Mouse (Mus musculus): ENCODE measurements around the gene Cxcl14.
A peak's percentile ranks its signal among the peaks of the same experiment; 100 is the strongest.

Gene Cxcl14

DNA sequence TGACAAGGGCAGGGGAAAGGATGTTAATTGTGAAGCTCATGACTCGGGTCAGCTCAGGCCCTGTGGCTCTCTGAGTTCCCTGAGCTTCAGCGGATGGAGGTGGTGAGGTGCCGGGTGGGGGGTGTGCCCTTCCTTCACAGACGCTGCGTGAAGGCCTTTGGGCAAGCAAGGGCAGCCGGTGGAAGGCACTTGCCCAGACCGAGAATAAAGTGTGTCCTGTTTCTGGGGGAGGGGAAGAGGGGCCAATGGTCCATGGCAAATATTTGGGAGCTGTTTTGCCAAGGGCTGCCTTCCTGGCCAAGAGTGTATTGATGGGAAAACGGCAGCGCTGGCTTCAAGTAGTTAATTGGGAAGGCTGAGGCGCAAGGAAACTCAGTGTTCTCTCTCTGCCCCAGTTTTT, 1.4 kb downstream of the Cxcl14 start:
- no peak for DNase-seq (ENCODE audit: extremely low spot score, low read depth, low spot score)

DNA sequence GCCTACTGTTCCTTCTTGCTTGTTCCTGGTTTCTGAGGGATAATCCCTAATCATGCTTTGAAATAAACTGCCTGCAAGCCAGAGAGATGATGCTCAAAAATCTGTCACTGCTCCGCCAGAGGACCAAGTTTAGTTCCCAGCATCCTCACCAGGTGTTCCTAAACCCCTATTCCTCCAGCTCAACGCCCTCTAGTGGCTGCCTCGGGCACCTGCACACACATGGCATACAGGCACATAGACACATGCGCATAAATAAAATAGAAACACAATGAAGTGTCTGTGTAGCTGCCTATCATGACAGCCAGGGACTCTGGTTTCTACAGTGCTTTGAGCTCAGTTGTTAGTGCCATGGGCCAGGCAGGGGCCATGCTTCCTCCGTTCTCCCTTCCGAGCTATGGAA, 6.4 kb downstream of the Cxcl14 start:
- no peak for DNase-seq (ENCODE audit: extremely low spot score, low read depth, low spot score)

DNA sequence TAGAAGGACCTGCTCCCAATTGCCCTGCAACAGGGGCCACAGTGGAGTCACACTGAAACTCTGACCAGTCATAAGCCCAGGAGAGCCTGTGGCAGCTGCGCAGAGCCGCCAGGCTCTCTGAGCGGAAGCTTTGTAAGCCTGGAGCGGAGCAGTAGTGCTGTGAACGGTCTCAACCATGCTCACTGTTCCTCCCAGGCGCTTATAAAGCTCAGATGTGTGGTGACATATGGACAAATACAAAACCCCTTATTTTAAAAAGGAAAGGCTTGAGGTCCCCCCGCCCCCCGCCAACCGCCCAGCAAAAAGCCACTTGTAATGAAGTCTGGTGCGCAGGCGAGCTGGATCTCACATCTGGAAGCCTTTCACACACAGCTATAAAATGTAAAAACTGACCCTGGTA, 7.1 kb downstream of the Cxcl14 start:
- DNase-seq (ENCODE audit: extremely low spot score, low read depth, low spot score), result no peak

DNA sequence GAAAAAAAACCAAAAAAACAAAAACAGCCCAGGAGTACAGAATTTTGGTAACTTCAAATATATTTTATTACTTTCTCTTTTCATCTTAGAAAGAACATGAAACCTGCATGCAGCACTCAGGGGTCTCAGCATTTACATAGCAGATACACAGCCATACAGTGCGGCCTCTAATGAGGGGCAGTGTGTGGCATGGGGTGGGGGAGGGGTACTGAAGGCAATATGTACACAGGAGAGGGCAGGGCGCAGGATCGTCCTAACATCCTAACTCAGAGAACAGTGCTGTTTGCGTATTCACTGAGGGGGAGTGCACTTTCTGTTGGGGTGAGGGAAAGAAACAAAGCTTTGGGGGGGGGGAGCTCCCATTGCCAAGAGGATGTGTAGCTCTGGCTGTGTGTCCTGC, 7.8 kb downstream of the Cxcl14 start:
- DNase-seq (ENCODE audit: extremely low spot score, low read depth, low spot score), result no peak

DNA sequence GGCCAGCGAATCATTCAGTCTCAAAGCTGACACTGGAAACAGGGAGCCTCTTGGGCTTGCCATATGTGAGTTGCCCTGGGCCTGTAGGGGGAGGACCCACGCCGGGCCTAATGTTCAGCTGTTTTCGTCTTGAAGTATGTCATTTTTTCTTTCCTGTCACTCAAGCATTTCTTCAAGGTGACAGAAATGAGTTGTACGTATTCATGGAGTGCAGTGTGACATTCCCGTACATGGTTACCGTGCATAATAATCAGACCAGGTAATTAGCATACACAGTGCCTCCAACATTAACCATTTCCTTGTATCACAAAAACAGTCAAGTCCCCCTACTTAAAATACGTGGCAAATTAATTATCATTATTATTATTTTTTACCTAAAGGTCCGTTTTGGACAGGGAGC, 9.3 kb downstream of the Cxcl14 start:
- no peak for DNase-seq (ENCODE audit: extremely low spot score, low read depth, low spot score)

DNA sequence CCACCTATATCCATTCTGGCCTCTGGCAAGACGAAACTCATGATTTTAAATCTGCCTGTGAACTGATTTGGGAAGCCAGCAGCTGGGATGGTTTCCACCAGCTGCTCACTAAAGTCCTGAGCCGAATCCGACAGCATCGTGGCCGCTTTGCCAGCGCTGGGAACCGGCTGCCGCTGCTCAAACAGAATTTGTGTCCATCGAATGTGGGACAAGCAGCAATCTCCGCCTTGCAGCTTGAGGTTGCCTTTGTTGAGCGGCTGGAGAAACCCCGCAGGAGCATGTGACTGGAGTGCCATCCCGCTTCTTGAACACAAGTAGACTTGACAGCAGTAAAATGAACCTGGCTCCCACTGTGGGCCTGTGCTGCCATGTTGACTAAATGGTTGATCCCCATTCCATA, 13.0 kb downstream of the Cxcl14 start:
- no peak for DNase-seq (ENCODE audit: extremely low spot score, low read depth, low spot score)

DNA sequence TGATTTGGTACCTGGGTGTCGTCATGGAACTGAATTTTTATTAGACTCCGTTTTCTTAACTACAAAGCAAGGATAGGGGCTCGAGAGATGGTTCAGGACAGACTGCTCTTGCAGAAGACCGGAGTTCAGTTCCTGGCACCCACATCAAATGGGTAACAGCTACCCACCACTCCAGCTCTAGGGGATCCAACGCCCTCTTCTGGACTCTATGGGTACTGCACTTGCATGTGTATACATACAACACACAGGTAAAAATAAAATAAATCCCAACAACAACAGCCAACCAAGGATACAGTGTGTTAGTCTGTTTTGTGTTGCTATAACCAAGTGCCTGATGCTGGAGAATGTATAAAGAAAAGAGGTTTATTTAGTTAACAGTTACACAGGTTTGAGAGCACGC, 16.0 kb downstream of the Cxcl14 start:
- no peak for DNase-seq (ENCODE audit: extremely low spot score, low read depth, low spot score)

DNA sequence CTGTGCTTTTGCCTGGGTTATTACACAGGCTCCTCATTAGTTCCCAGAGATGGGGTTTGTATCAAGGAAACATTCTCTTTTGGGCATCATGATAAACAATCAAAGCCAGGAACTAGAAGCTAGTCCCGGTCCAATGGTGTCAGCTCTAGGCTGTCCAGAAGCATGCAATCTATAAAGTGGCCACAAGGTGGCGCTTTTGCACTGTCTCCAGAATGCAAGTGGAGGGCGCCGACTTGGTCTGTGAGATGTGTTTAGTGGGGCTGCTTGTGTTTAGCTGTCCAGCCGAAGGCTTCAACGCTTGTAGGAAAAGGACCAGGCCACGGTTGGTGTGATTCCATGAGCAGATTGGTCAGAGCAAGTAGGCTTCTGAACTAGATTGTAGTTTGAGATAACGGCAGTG, 16.9 kb downstream of the Cxcl14 start:
- peak; percentile 74 for DNase-seq (ENCODE audit: extremely low spot score, low read depth, low spot score)

DNA sequence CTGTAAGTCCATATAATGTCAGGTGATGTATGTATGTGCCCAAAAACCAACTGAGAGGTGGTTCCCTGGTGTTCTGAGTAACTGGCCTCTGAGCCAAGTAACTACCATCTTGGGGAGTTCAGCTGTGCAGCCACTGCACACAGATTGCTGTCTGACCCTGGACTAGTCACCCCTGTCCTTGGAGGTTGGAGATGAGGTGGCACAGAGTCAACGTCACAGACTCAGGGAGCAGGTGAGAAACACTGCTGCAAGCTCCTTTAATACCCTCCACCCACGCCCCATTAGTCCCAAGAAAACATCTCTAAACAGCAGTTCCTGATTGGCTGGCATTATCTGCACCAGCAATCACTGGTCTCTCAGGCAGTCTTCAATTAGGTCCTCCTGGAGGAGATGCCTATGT, 21.2 kb downstream of the Cxcl14 start:
- DNase-seq (ENCODE audit: extremely low spot score, low read depth, low spot score), result no peak

DNA sequence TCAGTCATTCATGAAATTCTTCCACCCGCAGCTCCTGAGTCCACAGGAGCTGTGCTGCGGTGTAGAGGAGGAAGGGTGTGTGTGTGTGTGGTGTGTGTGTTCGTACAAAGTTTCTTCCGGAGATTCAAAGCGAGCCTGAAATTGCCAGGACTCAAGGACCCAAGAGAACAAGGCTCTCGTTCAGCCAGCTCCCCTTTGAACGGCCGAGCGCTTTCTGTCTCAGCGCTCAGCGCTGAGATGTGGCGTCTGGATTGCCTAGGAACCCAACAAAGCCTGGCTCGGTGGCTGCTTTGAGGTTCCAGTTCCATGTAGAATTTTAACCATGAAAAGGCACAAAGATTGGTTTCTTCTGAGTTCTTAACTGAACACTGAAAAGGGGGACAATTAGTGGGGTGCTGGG, 26.2 kb downstream of the Cxcl14 start:
- DNase-seq (ENCODE audit: extremely low spot score, low read depth, low spot score), result no peak

DNA sequence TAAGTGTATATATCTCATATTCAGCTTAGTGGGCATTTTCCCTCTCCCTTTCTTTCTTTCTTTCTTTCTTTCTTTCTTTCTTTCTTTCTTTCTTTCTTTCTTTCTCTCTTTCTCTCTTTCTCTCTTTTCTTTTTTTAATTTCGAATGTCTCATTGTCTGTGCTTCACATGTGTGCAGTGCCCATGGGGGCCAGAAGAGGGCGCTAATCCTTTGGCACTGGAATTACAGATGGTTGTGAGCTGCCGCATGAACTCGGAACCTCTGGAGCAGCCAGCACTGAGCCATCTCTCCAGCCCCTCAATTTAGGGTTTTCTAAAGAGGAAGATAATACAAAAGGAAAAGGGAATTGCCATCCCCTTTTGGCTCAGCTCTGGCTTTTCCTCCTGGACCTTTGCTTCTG, 29.0 kb downstream of the Cxcl14 start:
- DNase-seq (ENCODE audit: extremely low spot score, low read depth, low spot score), result no peak

DNA sequence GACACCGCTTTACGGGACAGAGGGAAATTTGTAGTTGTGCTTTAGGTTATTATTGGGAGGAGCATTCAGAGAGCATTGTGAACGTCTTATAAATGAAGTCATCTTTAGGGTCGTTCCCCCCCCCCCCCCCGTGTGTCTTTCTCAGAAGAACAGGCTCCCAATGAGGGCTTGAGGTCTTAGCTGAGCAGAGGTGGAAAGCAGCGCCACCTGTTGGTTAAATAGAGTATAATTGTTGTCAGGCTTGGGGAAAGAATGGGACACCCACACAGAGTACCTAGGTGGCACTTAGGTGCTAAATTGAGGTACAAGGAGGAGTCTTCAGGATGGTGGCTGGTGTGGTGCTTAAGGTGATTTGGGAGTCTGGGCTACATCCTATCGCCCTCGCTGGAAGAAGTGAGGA, 29.9 kb downstream of the Cxcl14 start:
- no peak for DNase-seq (ENCODE audit: extremely low spot score, low read depth, low spot score)

DNA sequence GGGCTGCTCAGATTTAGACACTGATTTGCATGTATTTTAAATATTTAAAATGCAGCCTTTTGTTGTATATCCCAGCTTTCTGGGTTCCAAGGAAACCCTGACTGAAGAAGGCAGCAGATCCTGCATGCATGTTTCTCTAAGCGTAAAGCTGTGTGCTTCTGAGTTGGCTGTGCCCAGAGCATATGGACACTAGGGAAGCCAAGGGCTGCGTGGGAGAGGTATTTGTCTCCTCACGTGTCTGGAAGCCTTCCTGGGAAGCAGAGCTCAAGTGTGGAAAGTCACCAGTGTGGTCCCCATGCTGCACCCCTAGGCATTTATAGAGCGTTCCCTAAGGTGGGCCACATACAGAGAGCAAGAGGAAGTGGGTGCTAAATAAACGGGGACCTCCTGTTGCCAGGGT, 30.7 kb downstream of the Cxcl14 start:
- DNase-seq (ENCODE audit: extremely low spot score, low read depth, low spot score), result no peak

DNA sequence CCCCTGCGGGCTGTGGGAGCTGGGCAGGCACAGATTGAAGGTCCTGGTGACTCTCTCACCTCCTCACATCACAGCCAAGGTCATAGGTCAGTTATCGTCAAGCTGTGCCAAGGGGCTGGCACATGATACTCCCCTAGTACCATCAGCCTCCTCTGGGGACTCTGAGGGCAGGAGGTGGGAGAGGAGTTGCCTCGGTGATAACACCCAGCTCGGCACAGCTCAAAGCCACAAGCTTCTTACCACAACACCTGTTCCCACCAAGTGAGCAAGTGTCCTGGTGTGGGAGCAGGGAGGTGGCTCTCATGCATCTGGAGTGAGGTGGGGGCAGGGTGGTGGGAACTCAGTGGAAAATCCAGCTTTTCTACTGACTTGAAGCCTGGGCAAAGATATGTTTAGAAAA, 34.1 kb downstream of the Cxcl14 start:
- DNase-seq (ENCODE audit: extremely low spot score, low read depth, low spot score), result no peak

DNA sequence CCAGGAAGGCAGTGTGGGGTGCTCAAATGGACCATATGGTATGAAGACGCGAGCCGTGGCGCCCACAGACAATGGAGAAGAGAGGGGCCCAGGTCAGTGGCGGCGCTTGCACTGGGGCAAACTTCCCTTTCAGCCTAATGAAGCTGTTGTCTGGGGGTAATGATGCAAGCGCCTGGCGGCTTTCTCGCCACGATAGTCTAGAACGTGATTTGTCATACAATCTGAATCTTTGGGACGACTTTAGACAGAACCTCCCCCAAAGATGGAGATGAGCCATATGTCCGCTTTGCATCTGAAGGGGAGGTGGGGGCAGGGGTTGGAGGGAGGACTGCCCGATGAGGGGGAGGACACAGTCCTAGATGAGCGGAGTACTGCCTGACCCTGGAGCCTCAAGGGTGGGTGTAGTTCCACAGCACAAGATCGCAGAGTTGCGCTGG, 36.0 kb downstream of the Cxcl14 start:
- DNase-seq (ENCODE audit: extremely low spot score, low read depth, low spot score), result no peak

DNA sequence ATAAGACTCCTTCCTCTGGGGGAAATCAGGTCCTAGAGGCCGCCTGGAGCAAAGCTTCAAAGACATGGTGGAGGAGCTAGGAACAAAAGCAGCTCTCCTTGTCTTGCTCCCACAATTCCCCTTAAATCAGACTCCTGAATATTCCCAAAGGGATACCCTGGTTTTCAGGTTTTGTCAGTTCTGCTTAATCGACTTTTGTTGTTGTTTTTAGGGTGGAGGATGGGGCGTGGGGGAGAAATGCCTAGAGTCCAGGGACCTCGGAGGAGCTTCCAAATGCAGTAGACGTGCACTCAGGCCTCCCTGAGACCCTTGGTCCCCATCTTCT, 36.5 kb downstream of the Cxcl14 start:
- DNase-seq (ENCODE audit: extremely low spot score, low read depth, low spot score), result no peak

DNA sequence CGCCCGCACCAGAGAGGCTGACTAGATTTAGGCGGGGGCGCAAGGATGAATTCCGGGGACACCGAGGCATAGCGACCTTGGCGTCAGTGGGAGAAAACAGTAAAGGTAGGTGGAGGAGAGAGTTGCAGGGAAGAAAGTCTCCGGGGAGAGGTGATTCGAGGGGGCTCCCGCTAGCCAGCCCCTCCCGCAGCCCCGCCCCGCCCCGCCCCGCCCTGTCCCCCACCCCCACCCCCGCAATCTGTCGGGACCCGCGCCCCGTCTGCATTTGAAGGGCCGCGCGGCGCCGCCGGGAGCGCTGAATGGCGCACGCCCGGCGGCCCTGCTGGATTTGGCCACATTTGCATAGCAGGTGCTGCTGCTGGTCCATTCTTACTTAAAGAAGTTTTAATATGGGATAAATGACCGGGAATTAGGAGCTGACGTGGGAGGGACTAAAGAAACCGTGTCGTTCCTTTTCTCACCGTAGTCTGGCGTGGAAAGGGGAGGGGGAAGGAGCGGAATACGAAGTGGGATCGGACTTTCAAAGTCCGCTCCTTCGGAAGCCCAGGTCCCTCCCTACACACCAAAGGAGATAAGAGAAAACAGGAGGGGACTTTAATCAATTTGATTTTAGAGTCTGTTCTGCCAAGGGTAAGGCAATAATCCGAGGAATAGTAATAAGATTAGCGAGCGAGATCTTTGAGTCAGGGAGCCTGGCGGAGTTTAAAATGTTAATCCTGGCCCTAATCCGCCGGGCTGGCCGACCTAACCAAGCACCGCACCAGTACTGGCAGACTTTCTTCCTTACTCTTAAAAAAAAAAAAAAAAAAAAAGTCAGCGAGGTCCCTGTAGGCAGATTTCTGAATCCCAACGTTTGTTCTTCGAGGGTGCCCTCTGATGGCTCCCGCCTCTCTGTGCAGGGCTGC, 37.1 kb downstream of the Cxcl14 start:
- no peak for DNase-seq (ENCODE audit: extremely low spot score, low read depth, low spot score)

DNA sequence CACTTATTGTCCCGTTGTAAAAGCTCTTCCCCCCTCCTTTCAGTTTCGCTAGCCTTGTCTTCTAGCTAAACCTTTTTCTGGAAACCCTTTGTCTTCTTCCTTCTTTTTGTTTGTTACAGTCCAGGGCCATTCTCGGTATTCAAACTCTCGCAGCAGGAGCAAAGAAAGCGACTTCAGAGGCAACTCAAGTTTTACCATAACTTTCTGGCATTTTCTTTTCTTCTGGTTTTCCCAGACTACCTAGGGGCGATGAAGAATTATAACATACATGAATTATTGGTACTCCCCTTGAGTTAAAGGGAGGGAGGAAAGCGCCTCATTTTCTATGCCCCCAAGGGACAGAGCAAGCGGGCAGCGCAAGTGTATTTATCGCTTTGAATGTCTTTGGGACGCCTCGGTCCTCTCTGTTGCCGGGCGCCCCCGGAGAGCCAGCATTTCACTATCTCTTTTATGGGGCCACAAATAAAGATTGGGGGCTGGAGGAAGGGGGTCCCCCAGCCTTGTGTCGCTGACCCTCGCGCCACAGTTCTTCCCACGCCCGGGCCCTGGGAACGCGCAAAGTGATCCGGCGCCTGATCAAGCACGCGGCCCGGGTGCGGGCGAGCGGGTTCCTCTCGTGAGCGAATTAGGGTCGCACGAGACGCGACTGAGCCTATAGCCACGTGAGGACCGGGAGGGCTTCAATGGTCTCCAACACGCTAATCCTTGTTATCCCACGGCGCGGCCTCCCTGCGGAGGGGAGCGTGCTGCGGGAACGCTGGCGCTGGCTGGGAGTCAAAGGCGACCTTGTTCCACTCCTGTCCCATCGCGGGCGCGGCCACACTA, 37.9 kb downstream of the Cxcl14 start:
- peak; percentile 46 for DNase-seq (ENCODE audit: extremely low spot score, low read depth, low spot score)

DNA sequence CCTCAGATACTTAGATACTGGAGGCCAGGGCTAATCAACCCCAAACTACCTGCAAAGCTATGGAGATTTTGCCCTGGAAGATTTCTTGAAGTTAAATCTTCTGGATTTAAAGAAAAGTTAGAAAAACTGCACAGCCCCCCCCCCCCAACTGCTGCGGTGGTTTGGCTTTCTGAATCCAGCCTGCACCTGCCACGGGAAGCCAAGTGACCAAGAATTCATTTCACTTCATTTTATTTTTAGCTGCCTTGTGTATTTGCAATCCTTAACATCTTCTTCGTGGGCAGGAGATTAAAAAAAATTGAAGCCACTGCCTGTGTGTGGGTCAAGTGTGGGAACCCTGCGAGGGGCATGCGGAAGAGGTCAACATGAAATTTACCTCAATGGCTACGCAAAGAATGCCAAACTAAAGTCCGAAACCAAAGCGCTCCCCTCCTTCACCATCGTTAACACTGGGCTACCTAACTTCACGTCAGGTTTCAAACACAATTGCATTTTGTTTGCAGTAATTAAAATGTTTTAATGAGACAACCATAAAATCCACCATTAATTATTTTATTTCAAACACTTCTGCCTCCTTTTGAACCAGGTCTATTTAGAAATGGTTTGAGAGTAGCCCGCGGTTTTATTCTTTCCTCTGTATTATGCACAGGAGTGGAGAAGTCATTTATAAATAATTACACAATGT, 38.7 kb downstream of the Cxcl14 start:
- DNase-seq (ENCODE audit: extremely low spot score, low read depth, low spot score), result no peak

DNA sequence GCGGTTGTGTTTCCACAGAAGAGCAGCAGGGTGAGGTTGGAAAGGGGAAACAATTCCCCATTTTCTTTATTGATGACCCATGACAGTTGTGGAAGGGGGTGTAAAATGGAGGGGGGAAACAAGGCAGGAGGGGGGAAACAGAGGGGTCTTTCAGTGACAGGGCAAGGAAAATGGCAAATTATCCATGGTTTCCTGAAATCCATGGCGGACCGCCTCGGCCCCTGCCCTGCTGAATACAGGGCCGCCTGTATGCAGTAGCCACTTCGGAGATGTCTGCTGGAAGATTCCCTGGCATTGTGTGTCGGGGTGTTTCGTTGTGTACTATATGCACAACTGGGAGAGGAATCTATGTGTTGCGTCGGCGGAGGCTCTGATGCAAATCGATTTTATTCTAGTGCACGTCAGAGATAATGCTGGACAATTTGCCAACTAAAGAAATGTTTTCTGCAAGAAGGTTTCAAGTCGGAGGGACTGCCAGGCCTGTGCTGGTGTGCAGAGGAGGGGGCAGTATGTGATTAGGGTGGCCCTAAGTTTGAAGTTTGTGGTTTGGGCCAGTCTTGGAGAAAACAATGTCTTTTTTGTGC, 39.5 kb downstream of the Cxcl14 start:
- no peak for DNase-seq (ENCODE audit: extremely low spot score, low read depth, low spot score)

DNA sequence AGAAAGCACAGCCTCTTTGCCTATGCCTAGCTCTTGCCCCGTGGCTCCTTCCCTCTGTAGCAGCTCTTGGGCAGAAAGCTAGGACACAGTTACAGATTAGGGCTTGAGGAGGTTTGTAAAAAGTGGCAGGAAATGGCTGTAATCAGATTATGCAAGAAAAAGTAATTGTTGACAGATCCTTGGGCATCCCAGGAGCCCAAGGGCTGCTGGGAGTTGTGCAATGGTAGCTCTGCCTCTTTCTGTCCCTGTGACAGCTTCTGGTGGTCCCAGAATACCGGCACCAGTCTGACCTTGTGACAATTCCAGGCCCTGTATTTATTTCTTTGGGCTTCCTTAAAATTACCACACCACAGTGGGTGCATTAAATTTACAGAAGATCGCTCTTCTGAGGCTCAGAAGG, 43.0 kb downstream of the Cxcl14 start:
- DNase-seq (ENCODE audit: extremely low spot score, low read depth, low spot score), result no peak
